Mouse (Mus musculus) thymus, postnatal 4 days (tissue): ENCODE measurements around the gene Gm6763.
"Not testable (repeated sequence)": the region's sequence is repeated elsewhere in the genome, so short reads cannot be mapped to it uniquely, and the experiment has no call there.

Experiments
- DNase-seq: peaks from one replicate; pipeline ENCODE4 v3.0.0; 2021

The Gm6763 gene

GRCm38 (mm10) chr10:104151197-104151596, at the start of gene Gm6763:
Gene Gm6763 (plus strand): TSS chr10:104151497.
- not testable (repeated sequence) for DNase-seq

GRCm38 (mm10) chr10:104110044-104110443, 41.3 kb upstream of the Gm6763 start:
- no peak for DNase-seq

- no peak for DNase-seq
These were observed 33.0 kb upstream of the Gm6763 start for GRCm38 (mm10) chr10:104118312-104118711.

- not testable (repeated sequence) for DNase-seq
These were observed 8.6 kb upstream of the Gm6763 start, which contains the start of gene Gm21293 for GRCm38 (mm10) chr10:104142687-104143086. Gene Gm21293 (plus strand): TSS chr10:104142987.

GRCm38 (mm10) chr10:104159706-104160105, 8.4 kb downstream of the Gm6763 start, which contains the start of gene Gm8764:
Gene Gm8764 (plus strand): TSS chr10:104160006.
- not testable (repeated sequence) for DNase-seq

GRCm38 (mm10) chr10:104168215-104168614, 16.9 kb downstream of the Gm6763 start, which contains the start of gene Gm21304:
Gene Gm21304 (plus strand): TSS chr10:104168515.
- DNase-seq = not testable (repeated sequence)

GRCm38 (mm10) chr10:104176724-104177123, 25.4 kb downstream of the Gm6763 start, which contains the start of gene Gm21312:
Gene Gm21312 (plus strand): TSS chr10:104177024.
- not testable (repeated sequence) for DNase-seq

- DNase-seq = not testable (repeated sequence)
These were observed 33.9 kb downstream of the Gm6763 start, which contains the start of gene Gm20765 for GRCm38 (mm10) chr10:104185233-104185632. Gene Gm20765 (plus strand): TSS chr10:104185533.

GRCm38 (mm10) chr10:104193742-104194141, 42.4 kb downstream of the Gm6763 start, which contains the start of gene Gm4340:
Gene Gm4340 (plus strand): TSS chr10:104194042.
- DNase-seq = not testable (repeated sequence)
